Mouse (Mus musculus): ENCODE measurements around the gene Mast4.

DNA sequence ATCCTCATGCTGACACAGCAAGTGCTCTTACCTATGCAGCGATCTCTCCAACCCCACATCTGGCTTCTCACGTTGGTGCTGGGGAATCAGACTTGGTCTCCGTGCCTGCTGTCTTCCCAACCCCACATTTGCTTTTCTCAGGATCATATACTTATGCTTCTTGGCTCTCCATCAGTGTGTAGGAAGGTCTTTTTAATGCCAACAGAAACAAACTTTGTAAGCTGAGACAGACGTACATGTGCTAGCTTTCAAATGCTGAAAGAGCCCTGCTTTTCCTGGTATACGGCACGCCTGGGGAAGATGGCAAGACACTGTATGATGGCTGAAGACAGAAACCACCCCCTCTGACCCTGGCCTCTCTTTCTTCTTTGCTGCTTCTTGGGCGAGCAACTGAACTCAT lies 285.3 kb downstream of the Mast4 start:
- TF ChIP-seq CTCF (IDR thresholded peaks at IDR 0.05; ENCODE audit: control insufficient read depth, insufficient read depth, insufficient read length) (no peak), MYOD1 (IDR thresholded peaks at IDR 0.05; ENCODE audit: control insufficient read depth, insufficient read length, low read depth) (no peak), MYOG (IDR thresholded peaks at IDR 0.05; ENCODE audit: control insufficient read depth, extremely low read depth, insufficient read length) (no peak), USF1 (IDR thresholded peaks at IDR 0.05; ENCODE audit: low read depth) (no peak), FOSL1 (IDR thresholded peaks at IDR 0.05; ENCODE audit: insufficient read depth, low read length, poor library complexity, severe bottlenecking) (no peak), MAX (IDR thresholded peaks at IDR 0.05) (no peak), CEBPB (IDR thresholded peaks at IDR 0.05; ENCODE audit: low read depth) (no peak)

Measured in C2C12 (cell line).